Mouse (Mus musculus) CH12.LX (cell line): ENCODE measurements around the gene Mlxipl.

Experiments
- CHD2 ChIP-seq: IDR thresholded peaks from 2 replicates; pipeline ENCODE4 v1.6.1; 2011; ENCODE audit warnings: low read length, improper control_type of control experiment
- CTCF ChIP-seq, 2 experiments: IDR thresholded peaks in 1 of 2; conservative IDR thresholded peaks in 1 of 2; 2 replicates each; pipeline ENCODE4 v1.5.1; 2011 to 2012; ENCODE audit warnings: low read depth in 2 of 2, low read length in 2 of 2, improper control_type of control experiment in 1 of 2, inconsistent platforms in 1 of 2, mild to moderate bottlenecking in 1 of 2, moderate library complexity in 1 of 2
- ELF1 ChIP-seq: IDR thresholded peaks from 2 replicates; pipeline ENCODE4 v1.6.1; 2014; ENCODE audit warnings: low read depth, mild to moderate bottlenecking, inconsistent platforms, low read length, improper control_type of control experiment
- ETS1 ChIP-seq: conservative IDR thresholded peaks from 2 replicates; pipeline ENCODE4 v1.6.1; 2012; ENCODE audit warnings: low read depth, mild to moderate bottlenecking, inconsistent platforms, low read length, improper control_type of control experiment, moderate library complexity
- GABPA ChIP-seq: IDR thresholded peaks from 2 replicates; pipeline ENCODE4 v1.6.1; 2012; ENCODE audit warnings: low read depth, low read length, improper control_type of control experiment, inconsistent platforms; ENCODE audit not compliant: insufficient replicate concordance
- MXI1 ChIP-seq: IDR thresholded peaks from 2 replicates; pipeline ENCODE4 v1.6.1; 2011; ENCODE audit warnings: mild to moderate bottlenecking, low read depth, low read length, improper control_type of control experiment
- PAX5 ChIP-seq: IDR thresholded peaks from 2 replicates; pipeline ENCODE4 v1.6.1; 2012; ENCODE audit warnings: low read length, inconsistent platforms, mixed read lengths
- POLR2A ChIP-seq: IDR thresholded peaks from 2 replicates; pipeline ENCODE4 v1.6.1; 2011; ENCODE audit warnings: low read depth, mild to moderate bottlenecking, improper control_type of control experiment, low read length
- RCOR1 ChIP-seq: conservative IDR thresholded peaks from 2 replicates; pipeline ENCODE4 v1.6.1; 2012; ENCODE audit warnings: low read depth, mild to moderate bottlenecking, inconsistent platforms, low read length, improper control_type of control experiment
- TBP ChIP-seq: conservative IDR thresholded peaks from 2 replicates; pipeline ENCODE4 v1.6.1; 2011; ENCODE audit warnings: low read depth, low read length, improper control_type of control experiment
- TCF12 ChIP-seq: IDR thresholded peaks from 2 replicates; pipeline ENCODE4 v1.6.1; 2014; ENCODE audit warnings: low read depth, mild to moderate bottlenecking, inconsistent platforms, low read length, improper control_type of control experiment
- UBTF ChIP-seq: IDR thresholded peaks from 2 replicates; pipeline ENCODE4 v1.6.1; 2012; ENCODE audit warnings: low read depth, mild to moderate bottlenecking, inconsistent platforms, low read length, improper control_type of control experiment, moderate library complexity

- TF ChIP-seq GABPA, result no peak
- TF ChIP-seq MXI1, result no peak
- no peak for TF ChIP-seq POLR2A
- no peak for TF ChIP-seq CTCF (conservative IDR thresholded peaks at IDR 0.05 in 1 of 2, IDR thresholded peaks at IDR 0.05 in 1 of 2; ENCODE audit: low read depth in 2 of 2, low read length in 2 of 2)
- no peak for TF ChIP-seq TBP
- TF ChIP-seq RCOR1, result no peak
- TF ChIP-seq UBTF, result no peak
- no peak for TF ChIP-seq PAX5
- no peak for TF ChIP-seq CHD2
- TF ChIP-seq ELF1, result no peak
- no peak for TF ChIP-seq ETS1
- no peak for TF ChIP-seq TCF12
Observed at GRCm38 (mm10) chr5:135185016-135185415, 95.3 kb downstream of the Mlxipl start.
